Mouse (Mus musculus) testis, adult 2 months (tissue): ENCODE measurements around the gene Sim2. TPM values are rescaled to one million over a fixed set of nuclear protein-coding genes. Genes with fewer than 3 reads are reported as not detected.

Source experiments
- H3K27ac ChIP-seq: fragments of 200-500 bp; 2 replicates; pipeline ENCODE4 v1.5.1; 2012; ENCODE audit warnings: low read depth, low read length; ENCODE audit not compliant: control insufficient read depth, insufficient read depth
- H3K27me3 ChIP-seq: fragments of 200-500 bp; 2 replicates; pipeline ENCODE4 v1.6.1; 2012; ENCODE audit warnings: mild to moderate bottlenecking, low read length, moderate library complexity; ENCODE audit not compliant: control insufficient read depth, insufficient read depth
- H3K36me3 ChIP-seq: fragments of 200-500 bp; 2 replicates; pipeline ENCODE4 v1.6.1; 2012; ENCODE audit warnings: mild to moderate bottlenecking, low read length; ENCODE audit not compliant: control insufficient read depth, insufficient read depth
- H3K4me1 ChIP-seq: fragments of 200-500 bp; 2 replicates; pipeline ENCODE4 v1.6.1; 2012; ENCODE audit warnings: low read length; ENCODE audit not compliant: control insufficient read depth, insufficient read depth
- H3K4me3 ChIP-seq: fragments of 200-500 bp; 2 replicates; pipeline ENCODE4 v1.5.1; 2012; ENCODE audit warnings: low read depth, mild to moderate bottlenecking, low read length, moderate library complexity, mixed read lengths; ENCODE audit not compliant: control insufficient read depth
- CTCF ChIP-seq: fragments of 200-500 bp; IDR thresholded peaks from 2 replicates; pipeline ENCODE4 v1.5.1; 2012; ENCODE audit warnings: low read depth, mild to moderate bottlenecking, inconsistent platforms, low read length, moderate library complexity; ENCODE audit not compliant: control insufficient read depth, insufficient read depth, insufficient replicate concordance
- POLR2A ChIP-seq: fragments of 200-500 bp; IDR thresholded peaks from 2 replicates; pipeline ENCODE4 v1.6.1; 2012; ENCODE audit warnings: low read depth, mild to moderate bottlenecking, inconsistent platforms, low read length, moderate library complexity; ENCODE audit not compliant: control insufficient read depth
- polyA plus RNA-seq: library from polyadenylated mRNA; depleted of rRNA; stranded (reverse); fragments of >200 nt; gene quantifications from 2 replicates; pipeline ENCODE4 v1.2.3, GENCODE M21; 2012

Sim2 gene
- polyA plus RNA-seq, 1 experiment: 0.06 TPM

GRCm38 (mm10) chr16:94078318-94079074 is 6.2 kb upstream of the Sim2 start:
- Histone ChIP-seq H3K36me3 (no peaks in the 10 kb centered on the region), H3K4me1 (peaks cover 13% of the 10 kb centered on the region; the same call in 1 of the 2 replicates), H3K27ac (no peak overlapping the region), H3K27me3 (peaks cover 6% of the 10 kb centered on the region), H3K4me3 (no peak overlapping the region; the same call in 1 of the 2 replicates)
- TF ChIP-seq POLR2A (no peak), CTCF (no peak)

GRCm38 (mm10) chr16:94079075-94079855 is 5.5 kb upstream of the Sim2 start:
- no peak for TF ChIP-seq POLR2A
- no peak for TF ChIP-seq CTCF
- no peak overlapping the region for H3K27ac ChIP-seq
- no peaks in the 10 kb centered on the region for H3K36me3 ChIP-seq
- peak overlapping the region; percentile 10; the same call in 1 of the 2 replicates for H3K4me3 ChIP-seq
- peaks cover 13% of the 10 kb centered on the region; the same call in 1 of the 2 replicates for H3K4me1 ChIP-seq
- H3K27me3 ChIP-seq: peaks cover 6% of the 10 kb centered on the region

GRCm38 (mm10) chr16:94079856-94080555 is 4.7 kb upstream of the Sim2 start:
- Histone ChIP-seq H3K4me1 (peaks cover 16% of the 10 kb centered on the region), H3K27me3 (peaks cover 10% of the 10 kb centered on the region), H3K4me3 (no peak overlapping the region), H3K36me3 (no peaks in the 10 kb centered on the region), H3K27ac (no peak overlapping the region)
- TF ChIP-seq POLR2A (no peak), CTCF (no peak)

- H3K27me3 ChIP-seq: peaks cover 11% of the 10 kb centered on the region
- H3K4me3 ChIP-seq: no peak overlapping the region
- no peak for TF ChIP-seq CTCF
- TF ChIP-seq POLR2A: no peak
- H3K36me3 ChIP-seq: no peaks in the 10 kb centered on the region
- peaks cover 19% of the 10 kb centered on the region for H3K4me1 ChIP-seq
- no peak overlapping the region for H3K27ac ChIP-seq
Measured at GRCm38 (mm10) chr16:94081596-94081995, 3.1 kb upstream of the Sim2 start.

GRCm38 (mm10) chr16:94081996-94082708 is 2.6 kb upstream of the Sim2 start:
- Histone ChIP-seq H3K27ac (no peak overlapping the region), H3K4me1 (peaks cover 22% of the 10 kb centered on the region), H3K27me3 (peaks cover 11% of the 10 kb centered on the region), H3K36me3 (no peaks in the 10 kb centered on the region), H3K4me3 (no peak overlapping the region)
- TF ChIP-seq CTCF (no peak), POLR2A (no peak)

- Histone ChIP-seq H3K36me3 (no peaks in the 10 kb centered on the region), H3K27ac (no peak overlapping the region), H3K4me1 (peaks cover 22% of the 10 kb centered on the region), H3K4me3 (no peak overlapping the region), H3K27me3 (peaks cover 13% of the 10 kb centered on the region)
- TF ChIP-seq CTCF: no peak
- no peak for TF ChIP-seq POLR2A
Measured at GRCm38 (mm10) chr16:94082960-94083847, 1.5 kb upstream of the Sim2 start.
